Mouse (Mus musculus) heart, embryonic 14.5 days (tissue): ENCODE data around the gene Adgrg4. TPM values are rescaled to one million over a fixed set of nuclear protein-coding genes. Genes with fewer than 3 reads are reported as not detected.

Source experiments
- ATAC-seq: fragments of 200-750 bp; cut with Nextera tagmentation; 2 replicates; pipeline ENCODE4 v1.8.0; 2017; ENCODE audit warnings: low read depth, moderate TSS enrichment; ENCODE audit not compliant: insufficient number of reproducible peaks, insufficient read depth, low FRiP score
- H3K27ac ChIP-seq, 2 experiments: fragments of 200-500 bp in 1 of 2; fragments of 300-500 bp in 1 of 2; sonication (generic) in 1 of 2; replicated peaks in 1 of 2; 2 replicates each; pipeline ENCODE4 v1.5.1; 2012 to 2014; ENCODE audit warnings: low read depth in 2 of 2, low read length in 2 of 2, control low read depth in 1 of 2, mild to moderate bottlenecking in 1 of 2, mixed read lengths in 1 of 2; ENCODE audit not compliant: control insufficient read depth in 1 of 2, insufficient read depth in 1 of 2
- H3K27me3 ChIP-seq: fragments of 300-500 bp; sonication (generic); 2 replicates; pipeline ENCODE4 v1.6.1; 2014; ENCODE audit warnings: mild to moderate bottlenecking, low read length, control low read depth; ENCODE audit not compliant: control insufficient read depth, insufficient read depth
- H3K36me3 ChIP-seq: fragments of 300-500 bp; sonication (generic); 2 replicates; pipeline ENCODE4 v1.6.1; 2014; ENCODE audit warnings: mild to moderate bottlenecking, control low read depth, low read length, mixed read lengths; ENCODE audit not compliant: control insufficient read depth, insufficient read depth
- H3K4me1 ChIP-seq, 2 experiments: fragments of 200-500 bp in 1 of 2; fragments of 300-500 bp in 1 of 2; sonication (generic) in 1 of 2; 2 replicates each; pipeline ENCODE4 v1.6.1; 2012 to 2014; ENCODE audit warnings: low read length in 2 of 2, control low read depth in 1 of 2, mixed read lengths in 1 of 2; ENCODE audit not compliant: control insufficient read depth in 2 of 2, insufficient read depth in 2 of 2
- H3K4me2 ChIP-seq: fragments of 300-500 bp; sonication (generic); 2 replicates; pipeline ENCODE4 v1.6.1; 2014; ENCODE audit warnings: mild to moderate bottlenecking, low read length
- H3K4me3 ChIP-seq, 2 experiments: fragments of 200-500 bp in 1 of 2; fragments of 300-500 bp in 1 of 2; sonication (generic) in 1 of 2; 2 replicates each; pipeline ENCODE4 v1.5.1; 2012 to 2014; ENCODE audit warnings: low read length in 2 of 2, mild to moderate bottlenecking in 2 of 2, control low read depth in 1 of 2, low read depth in 1 of 2, moderate library complexity in 1 of 2; ENCODE audit not compliant: control insufficient read depth in 1 of 2, insufficient read depth in 1 of 2
- H3K9ac ChIP-seq: fragments of 300-500 bp; sonication (generic); 2 replicates; pipeline ENCODE4 v1.6.1; 2014; ENCODE audit warnings: mild to moderate bottlenecking, low read length
- H3K9me3 ChIP-seq: fragments of 300-500 bp; sonication (generic); 2 replicates; pipeline ENCODE4 v1.6.1; 2016; ENCODE audit warnings: low read length, control low read depth; ENCODE audit not compliant: control insufficient read depth
- WGBS: fragments of 180-500 bp; shearing (Covaris S2); extraction: QIAGEN DNeasy Blood & Tissue Kit; methylation state at CpG from one replicate; pipeline ENCODE4 v1.1.7; 2014; 5-methylcytosine and 5-hydroxymethylcytosine counted together
- polyA plus RNA-seq: library from polyadenylated mRNA; unstranded; fragments of >200 nt; fragmentation: Nextera tagmentation; extraction: Ambion mirVana; gene quantifications from 2 replicates; pipeline ENCODE4 v1.2.1, GENCODE M21; 2014

The Adgrg4 gene
- polyA plus RNA-seq, 1 experiment from 2014 or later = not detected

DNA sequence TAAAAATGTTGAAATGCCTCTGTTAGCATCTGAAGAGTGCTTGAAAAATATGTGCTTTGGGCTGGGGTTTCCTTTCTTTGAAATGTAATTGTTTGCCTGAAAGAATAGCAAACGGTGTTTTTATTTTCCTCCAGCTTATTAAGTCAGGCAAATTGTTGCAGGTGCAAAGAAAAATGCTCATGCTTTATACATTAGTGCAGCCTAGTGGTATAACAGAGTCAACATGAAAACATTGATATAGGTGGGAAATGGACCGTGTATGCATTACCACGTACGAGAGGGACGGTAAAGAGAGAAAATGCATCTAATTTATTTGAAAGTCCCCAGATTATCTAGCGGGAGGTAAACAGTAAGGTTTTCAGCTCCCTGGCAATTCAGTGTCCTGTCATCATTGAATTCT, 173.9 kb downstream of the Adgrg4 start:
- Histone ChIP-seq H3K27me3 (no peaks in the 10 kb centered on the region), H3K36me3 (no peaks in the 10 kb centered on the region), H3K4me1 (no peaks in the 10 kb centered on the region), H3K4me3 (no peak overlapping the region), H3K27ac (no peak overlapping the region), H3K9ac (no peak overlapping the region), H3K9me3 (no peaks in the 10 kb centered on the region), H3K4me2 (no peak overlapping the region)
- no peak for ATAC-seq
- WGBS = 80% methylated on average over 6 of the region's 6 CpGs

Other genes starting within 250 kb of the Adgrg4 start
- 203 and 211 TPM in 2 replicates for gene Fhl1, start 138.4 kb upstream of the Adgrg4 start, polyA plus RNA-seq
- gene Map7d3, start 47.8 kb upstream of the Adgrg4 start, polyA plus RNA-seq = 2.1 and 2.6 TPM in 2 replicates
- gene Brs3, start 172.9 kb downstream of the Adgrg4 start, polyA plus RNA-seq = not detected in 2 replicates
- gene Htatsf1, start 183.4 kb downstream of the Adgrg4 start, polyA plus RNA-seq = 66.5 and 66.6 TPM in 2 replicates
- not detected in 2 replicates for gene Vgll1, start 217.9 kb downstream of the Adgrg4 start, polyA plus RNA-seq